Mouse (Mus musculus): ENCODE data around the gene Ctnna2.
A peak's percentile ranks its signal among the peaks of the same experiment; 100 is the strongest.

Ctnna2 gene

DNA sequence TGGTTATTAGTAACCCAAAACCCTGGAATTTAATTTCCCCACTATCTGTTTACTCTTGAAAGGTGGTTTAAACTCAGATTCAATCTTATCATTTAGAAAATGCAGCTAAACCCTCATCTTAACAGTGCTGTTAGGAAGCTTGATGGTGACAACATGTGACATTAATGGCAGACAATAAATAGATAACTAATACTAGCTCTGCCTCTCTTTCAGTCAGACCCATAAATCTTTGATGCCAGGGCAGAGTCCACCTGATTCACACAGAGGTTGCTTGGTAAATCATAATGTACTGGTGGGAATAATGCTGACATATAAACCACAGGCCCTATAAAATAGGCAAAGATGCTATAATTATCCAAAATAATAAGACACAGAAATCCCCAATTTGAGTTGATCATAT is 398.6 kb downstream of the Ctnna2 start:
- no peak for DNase-seq (ENCODE audit: low spot score)

DNA sequence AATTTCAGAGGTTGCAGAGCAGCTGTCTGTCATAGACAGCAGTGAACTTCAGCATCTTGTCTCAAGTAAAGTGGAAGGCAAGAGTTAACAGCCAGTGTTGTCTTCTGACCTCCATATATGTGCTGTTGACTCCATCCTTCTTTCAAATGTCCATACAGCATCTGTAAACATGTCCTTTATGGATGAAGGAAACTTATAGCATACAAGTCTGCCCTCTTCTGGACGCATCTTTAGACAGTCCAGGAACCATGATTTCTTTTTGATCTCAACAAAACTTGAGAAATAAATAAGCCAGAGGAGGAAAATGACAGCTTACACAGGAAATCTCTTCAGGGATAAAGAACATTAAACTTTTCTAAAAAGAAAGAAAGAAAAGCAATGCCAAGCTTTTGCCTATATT is 400.9 kb downstream of the Ctnna2 start:
- no peak for DNase-seq (ENCODE audit: low spot score)

DNA sequence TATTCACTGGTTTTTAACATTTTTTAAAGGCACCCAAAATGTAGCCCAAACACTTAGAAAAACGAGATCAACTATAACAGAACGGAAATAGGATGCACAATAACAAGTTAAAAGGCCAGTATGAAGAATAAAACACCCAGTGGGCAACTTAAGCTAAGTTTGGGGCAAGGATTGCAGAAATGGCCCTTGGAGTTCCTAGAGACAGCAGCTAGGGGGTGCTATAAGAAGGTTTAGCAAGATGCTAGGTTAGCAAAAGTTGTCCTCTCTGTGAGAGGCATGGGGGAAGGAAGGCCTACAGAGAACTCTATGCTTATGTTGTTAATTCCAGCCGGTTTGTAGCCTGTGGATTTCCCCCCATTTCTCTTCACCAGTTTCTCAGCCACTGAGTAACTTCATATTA is 401.9 kb downstream of the Ctnna2 start:
- no peak for DNase-seq (ENCODE audit: low spot score)

DNA sequence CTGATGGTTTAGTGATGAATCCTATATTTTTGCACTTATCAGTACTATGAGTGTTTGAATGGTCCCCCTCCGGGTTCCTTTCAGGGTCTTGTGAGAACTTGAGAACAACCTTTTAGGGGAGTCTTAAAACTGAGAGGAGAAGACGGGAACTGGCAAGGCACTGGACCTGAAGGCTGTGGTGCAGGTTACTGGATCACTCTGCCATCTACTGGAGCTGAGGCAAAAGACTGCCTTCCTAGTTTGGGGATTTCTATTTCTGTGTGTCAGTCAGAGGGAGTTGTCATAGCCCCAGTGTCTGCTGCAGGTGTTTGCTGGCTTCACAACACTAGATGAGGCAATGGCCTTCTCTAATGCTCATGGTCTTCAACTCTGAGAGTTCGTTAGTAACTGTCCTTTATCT is 406.9 kb downstream of the Ctnna2 start:
- peak; percentile 2 for DNase-seq (ENCODE audit: low spot score)

DNA sequence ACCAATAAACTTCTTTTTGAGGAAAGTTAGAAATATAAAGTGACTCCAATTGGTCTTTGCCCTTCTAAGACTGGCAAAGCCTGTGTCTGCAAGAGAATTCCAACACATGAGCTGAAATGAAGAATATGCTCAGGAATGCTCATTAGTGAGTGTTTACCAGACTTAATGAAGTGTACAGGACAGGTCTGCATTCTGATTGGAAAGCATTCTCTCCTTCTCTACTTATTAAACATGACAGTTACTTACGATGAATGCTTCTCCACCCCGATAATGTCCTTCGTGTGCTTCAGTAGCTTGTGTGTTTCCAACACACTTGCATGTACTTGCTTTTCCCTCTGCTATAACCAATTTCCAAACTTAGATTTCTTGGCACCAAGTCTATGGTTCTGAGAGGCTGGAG is 409.6 kb downstream of the Ctnna2 start:
- DNase-seq (ENCODE audit: low spot score) = no peak

DNA sequence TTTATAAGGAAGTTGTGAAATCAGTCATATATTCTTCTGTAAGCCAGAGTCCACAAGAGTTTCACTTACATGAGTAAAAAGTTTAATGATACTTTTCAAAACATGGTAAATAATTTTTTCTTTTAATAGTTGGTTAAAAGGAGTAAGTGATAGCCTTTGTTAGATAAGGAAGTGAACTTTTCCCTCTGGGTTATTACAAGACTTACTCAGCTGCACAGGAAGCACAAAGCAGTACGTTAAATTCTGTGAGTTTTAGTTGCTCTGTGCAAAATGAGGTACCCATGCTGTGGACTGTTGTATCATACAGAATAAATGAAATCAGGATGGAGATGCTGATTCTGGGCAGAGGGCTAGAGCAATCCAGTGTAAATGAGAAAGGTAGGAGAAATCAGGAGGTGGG is 423.3 kb downstream of the Ctnna2 start:
- no peak for DNase-seq (ENCODE audit: low spot score)

DNA sequence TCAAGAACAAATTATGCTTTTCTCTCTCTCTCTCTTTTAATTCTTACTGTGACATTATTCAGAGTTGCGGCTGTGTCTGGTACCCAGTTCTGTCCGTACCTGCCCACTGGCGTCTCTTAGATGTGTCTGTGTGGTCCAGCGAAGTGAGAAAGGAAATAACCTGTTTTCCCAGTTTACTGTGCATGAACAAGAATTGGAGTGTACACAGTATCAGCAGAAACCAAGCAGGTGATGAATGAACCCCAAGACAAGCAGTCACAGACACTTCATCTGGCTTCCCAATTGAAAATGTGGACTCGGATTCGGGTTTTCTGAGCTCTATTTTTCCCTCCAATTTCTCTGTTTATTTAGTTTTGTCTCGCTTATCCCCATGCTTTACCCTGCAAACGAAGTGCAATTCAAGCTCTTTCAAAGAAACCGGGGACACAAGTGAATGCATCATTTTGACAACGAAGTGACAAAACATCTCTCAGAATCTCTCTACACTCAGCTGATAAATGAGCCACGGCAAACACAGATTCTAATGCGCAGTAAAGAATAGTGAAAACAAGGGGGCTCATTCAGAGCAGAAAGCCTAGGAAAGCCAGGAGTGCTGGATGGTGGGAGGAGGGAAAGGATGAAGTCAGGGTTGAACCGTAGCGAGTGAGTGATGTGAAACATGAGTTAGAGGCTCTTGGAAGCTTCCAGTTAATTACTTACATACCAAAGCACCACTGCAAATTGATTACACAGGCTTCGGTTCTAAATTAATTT is 442.3 kb downstream of the Ctnna2 start:
- DNase-seq (ENCODE audit: low spot score) = no peak

DNA sequence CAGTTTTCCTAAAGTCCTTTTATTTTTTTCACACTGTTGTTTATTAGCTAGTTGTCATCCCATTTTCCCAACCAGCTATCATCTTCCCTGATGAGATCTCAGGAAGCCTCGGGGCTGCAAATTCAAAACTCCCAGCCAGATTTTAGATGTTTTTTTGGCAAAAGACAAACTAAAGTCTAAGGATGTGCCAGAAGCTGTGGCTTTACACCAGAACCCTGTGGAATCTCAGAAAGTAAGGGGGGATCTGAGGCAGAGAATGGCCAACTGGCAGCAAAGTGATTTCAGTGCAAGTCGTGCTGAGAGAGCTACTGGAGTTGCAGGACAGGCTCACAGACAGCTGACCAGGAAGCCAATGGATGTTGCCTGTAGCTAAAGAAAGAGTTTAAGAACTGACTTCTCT is 451.9 kb downstream of the Ctnna2 start:
- peak; percentile 4 for DNase-seq (ENCODE audit: low spot score)

DNA sequence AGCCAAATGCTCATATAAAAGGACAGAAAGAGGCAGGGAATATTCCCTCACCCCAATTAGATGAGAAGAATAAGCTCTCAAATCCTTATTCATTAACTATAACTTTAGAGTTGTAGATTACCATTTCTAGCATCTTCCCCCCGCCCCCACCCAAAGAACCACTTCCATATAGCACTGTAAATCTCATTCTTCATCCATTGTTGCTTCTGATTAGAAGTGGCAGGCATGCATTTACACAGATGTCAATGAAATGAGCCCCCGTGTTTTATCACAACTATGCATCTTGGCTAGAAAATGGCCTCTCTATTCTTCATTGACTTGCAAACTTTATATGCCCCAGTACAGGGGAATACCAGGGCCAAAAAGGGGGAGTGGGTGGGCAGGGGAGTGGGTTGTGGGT is 457.7 kb downstream of the Ctnna2 start:
- DNase-seq (ENCODE audit: low spot score) = no peak

DNA sequence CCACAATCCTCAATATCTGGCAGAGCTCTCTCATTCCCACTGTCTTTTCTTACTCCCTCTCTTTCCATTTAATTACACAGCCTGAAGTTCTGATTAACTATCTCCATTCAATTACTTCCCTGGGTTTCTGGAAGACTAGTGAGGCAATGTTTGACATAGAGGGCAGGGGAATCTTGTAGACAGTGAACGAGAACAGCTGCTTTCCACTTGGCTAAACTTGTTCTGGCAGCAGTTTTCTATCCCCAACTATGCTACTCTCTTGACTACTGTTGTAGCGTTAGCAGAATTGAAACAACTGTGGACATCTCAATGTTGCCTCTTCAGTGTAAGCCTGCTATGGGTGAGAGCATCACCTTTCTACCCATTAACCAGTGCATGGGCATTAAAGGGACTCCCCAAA is 463.0 kb downstream of the Ctnna2 start:
- DNase-seq (ENCODE audit: low spot score) = peak; percentile 26

DNA sequence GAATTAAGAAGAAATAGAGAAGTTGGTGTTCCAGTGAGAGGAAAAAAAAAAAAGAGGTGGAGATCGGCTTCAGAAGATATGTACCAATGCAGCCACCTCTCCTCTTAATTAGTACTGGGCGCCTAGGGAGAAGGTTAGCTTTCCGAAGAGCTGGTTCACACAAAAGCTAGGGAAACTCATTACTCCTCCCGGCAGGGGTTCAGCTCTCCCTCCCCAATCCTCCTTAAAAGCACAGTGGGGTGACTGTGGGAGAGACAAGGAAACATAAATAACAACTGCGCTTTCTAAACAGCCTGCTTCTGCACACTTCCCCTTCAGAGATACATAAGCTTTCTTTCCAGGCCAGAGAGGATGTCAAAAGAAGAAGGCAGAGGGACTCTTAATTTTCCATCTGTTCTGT is 467.7 kb downstream of the Ctnna2 start:
- DNase-seq (ENCODE audit: low spot score) = no peak

DNA sequence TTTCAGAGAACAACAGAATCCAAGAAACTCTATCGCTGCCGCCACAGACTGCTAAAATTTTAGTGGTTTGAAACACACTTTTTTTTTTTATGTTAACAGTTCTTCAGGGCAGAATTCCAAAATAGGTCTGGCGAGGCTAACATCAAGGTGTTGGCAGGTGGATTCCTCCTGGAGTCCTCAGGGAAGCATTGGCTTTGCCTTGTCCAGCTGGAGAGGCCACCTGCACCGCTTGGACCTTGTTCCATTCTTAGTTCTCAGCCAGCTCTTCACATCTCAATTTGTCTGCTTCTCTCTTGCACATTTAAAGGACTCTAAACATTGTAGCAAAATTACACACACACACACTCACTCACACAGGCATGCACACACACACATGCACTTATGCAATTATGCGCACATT is 487.8 kb downstream of the Ctnna2 start:
- no peak for DNase-seq (ENCODE audit: low spot score)

DNA sequence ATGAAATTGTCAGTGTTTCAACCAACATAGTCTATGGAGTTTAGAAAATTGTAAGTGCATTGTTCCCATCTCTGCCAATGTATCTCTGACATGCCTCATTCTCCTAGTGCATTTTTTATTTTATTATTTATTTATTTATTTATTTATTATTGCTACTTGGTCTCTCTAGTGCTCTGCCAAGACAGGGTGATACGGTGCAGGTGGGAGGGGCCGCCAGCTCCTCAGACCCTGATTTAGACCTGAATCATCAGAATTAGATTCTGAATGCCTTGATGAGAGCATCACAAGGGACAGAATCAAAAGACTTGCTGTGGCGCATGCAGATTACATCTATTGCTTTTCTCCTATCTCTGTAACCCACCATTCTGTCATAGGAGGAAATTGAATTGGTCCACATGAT is 492.8 kb downstream of the Ctnna2 start:
- no peak for DNase-seq (ENCODE audit: low spot score)

DNA sequence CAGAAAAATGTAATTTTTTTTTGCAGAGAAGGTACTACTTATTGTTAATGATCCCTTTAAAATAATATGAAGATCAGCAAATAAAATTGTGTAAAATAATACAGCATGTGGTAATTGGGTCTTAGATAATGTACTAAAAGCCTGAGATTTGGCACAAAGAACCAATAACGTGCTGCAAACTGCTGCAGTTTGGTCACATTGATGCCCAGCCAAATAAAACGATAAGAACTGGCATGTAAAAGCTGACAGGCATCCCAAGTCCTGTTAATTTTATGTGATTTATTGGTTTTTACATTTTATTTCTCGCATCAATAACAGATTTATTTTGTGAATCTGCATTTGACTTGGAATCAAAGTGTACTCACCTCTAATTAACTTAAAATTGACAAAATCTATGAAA is 497.4 kb downstream of the Ctnna2 start:
- no peak for DNase-seq (ENCODE audit: low spot score)

DNA sequence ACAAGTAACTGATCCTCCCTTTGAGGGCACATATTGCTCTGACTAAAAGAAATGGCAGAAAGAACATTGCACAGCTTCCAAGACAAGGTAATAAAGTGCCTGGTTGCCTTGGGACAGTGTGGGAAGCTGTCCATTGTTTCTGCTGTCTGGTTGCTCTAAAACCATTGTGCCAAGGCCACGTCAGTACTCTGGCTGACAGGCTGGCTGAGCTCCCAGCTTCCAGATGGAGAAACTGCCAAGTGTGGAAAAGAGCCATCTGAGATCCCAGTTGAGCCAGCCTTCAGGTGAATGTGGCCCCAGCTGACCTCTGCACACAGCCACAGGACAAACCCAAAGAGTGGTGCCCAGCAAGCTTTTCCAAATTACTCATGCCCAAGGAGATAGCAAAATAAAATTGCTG is 504.1 kb downstream of the Ctnna2 start:
- peak; percentile 33 for DNase-seq (ENCODE audit: low spot score)

DNA sequence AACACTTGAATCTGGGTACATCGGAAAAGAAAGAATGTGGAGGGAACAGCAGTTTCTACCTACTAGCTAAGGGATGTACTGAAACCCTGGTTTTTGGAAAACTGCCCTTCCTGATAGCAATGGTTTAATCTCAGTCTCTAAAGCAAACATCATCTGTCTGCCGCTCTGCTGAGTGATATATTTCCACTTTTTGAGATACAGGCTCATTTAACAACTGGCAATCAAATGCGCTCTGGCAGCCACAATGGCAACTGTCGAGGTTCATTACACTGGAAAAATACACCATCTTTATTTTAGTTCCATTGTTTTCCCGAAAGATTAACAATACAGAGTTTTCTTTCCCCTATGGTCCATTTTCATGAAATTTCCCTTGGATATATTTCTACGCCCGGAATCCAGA is 506.2 kb downstream of the Ctnna2 start:
- DNase-seq (ENCODE audit: low spot score) = no peak

DNA sequence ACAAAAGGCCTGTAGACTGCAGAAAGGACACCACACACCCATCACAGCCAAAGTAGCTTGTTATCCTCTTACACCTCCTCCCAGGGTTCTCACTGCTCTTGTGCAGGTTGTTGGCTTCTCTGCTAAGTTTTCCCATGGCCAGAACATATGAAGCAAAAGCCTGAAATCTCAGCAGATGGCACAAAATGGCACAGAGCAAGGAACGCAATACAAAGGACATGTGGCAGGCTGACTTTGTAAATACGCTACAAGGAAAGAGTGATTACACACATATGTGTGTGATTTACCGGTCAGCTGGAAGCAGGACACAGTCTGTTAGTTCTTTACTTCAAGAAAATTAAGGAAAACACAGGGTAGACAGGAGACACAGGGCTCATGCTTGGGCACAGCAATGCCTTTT is 511.4 kb downstream of the Ctnna2 start:
- no peak for DNase-seq (ENCODE audit: low spot score)

DNA sequence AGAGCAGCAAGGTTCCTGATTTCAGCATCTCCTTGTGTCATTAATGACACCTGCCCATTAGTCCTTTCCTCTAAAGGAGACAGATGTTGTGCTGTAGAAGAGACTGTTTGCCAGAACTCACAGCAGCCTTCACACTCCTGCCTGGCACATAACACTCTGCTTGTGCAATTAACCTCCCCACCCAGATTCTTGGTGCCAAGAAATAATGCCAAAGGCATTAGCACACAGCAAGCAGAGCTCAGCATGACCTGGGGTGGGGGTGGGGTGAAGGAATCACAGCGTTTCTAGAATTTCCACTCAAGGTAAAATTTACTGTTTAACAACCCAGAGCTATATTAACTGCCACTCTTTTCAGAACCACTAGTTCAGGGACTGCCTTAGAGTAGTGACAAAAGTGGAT is 516.8 kb downstream of the Ctnna2 start:
- peak; percentile 17 for DNase-seq (ENCODE audit: low spot score)

DNA sequence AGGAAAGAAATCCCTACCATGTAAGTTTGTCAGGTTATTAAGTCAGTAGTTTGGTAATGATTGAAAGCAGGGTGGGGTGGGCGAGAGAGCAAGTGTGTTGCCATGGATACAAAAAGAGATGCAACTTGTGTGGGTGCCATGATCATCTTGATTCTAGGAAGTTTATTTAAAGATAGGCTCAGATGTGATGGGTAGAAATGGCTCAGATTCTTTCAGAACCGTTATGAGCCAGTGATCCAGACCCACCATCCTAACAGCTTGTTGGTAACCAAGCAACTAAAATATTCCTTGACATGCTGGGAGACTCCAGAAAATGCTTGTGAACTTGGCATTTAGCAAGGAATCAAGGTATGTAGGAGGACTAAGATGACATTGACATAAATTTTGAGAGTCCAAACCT is 521.6 kb downstream of the Ctnna2 start:
- DNase-seq (ENCODE audit: low spot score) = no peak

DNA sequence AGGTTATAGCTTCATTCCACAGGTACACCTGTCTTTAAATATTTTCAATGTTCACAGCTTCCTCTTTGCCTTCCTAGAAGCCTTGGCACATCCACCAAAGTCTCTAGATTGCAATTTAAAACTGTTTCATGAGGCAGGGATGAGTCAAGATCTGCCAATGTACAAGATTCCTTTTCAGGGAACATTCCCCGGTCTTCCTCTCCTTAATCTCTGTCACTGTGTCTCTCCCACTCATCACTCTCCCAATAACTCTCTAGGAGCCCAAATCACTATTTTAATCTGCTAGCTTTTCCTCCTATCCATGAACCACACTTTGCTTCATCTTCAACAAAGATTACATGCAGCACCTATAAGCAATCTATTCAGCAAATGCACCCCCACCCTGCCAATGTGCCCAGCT is 532.6 kb downstream of the Ctnna2 start:
- no peak for DNase-seq (ENCODE audit: low spot score)

DNA sequence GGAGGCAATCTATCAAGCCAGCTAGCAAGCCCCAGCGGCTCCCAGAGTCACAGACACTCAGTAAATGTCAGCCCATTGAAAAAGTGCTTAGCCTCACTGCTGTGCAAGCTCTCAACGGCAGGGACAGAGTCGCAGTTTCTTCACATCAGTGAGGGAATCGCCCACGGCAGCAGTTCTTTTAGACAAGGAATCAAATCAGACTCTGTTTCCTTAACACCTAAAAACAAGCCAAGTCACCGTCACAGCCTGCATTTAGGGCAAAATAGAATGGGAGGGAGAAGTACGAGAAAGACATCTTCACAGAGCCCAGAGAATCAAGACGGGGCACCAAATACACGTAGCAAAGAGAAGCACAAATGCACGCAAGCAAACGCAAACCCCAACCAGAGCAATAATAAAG is 535.6 kb downstream of the Ctnna2 start:
- no peak for DNase-seq (ENCODE audit: low spot score)

DNA sequence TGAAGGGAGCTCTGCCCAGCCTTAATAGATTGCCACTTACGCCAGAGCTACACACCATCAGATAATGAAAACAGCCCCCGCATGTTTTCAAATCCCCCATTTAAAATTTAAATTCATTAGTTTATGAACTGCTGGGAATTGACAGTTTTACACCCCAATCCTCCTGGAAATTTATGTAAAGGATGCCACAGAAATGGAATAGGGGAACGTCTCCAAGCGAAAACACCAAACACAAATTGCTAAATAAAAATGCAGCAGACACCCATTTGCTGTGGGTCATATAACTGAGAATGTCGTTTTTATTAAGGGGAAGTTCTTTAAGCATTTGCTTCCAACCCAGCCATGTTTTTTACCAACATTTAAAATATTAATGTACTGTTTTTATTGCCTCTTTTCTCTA is 538.4 kb downstream of the Ctnna2 start:
- no peak for DNase-seq (ENCODE audit: low spot score)

DNA sequence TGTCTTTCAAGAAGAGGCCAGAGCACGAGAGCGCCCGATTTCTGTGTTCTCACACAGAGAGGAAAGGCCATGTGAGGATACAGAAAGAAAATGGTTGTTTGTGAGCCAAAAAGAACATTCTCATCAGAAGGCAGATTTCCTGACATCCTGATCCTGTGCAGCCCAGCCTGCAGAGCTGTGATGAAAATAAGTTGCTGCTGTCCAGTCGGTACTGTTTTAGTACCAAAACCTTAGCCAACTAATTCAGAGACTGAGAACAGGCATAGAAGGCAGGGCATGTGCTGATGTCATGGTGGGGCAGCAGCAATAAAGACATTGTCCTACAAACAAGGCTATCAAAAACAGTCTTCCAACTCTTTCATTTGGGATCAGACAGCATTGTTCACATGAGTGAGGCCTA is 549.1 kb downstream of the Ctnna2 start:
- peak; percentile 40 for DNase-seq (ENCODE audit: low spot score)

DNA sequence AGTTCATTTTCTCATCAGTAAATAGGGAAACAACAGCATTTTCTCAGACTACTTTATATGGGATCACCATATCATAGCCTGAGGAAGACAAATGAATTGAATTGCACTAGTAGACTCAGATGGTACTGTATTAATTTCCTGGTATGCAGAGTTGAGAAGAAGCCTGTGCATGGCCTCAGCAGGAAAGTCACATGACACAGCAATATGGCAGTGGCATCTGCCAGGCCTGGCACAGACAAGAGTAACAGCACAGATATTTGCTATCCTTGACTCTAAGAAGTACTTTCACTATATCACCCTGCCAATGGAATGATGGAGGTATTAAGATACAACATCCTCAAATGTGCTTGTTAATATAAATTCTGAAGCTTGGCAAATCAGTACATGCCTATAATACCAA is 553.8 kb downstream of the Ctnna2 start:
- DNase-seq (ENCODE audit: low spot score) = no peak

DNA sequence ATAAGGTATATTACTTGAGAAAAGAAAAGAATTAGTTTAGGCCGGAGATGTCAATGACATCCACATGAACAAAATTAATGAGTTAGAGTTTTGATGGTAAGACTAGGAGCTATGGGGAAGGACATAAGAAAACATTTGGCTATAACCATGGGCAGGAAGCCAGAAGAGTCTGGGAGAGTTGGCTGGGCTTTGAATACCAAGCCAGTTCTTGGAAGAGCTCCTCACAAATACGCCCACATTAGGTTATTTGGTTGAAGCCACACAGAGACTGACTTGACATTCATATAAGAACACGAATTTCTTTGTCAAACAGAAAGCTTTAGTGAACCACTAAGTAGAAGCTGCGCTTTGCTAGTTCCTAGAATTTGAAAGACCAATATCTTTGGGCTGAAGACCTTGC is 554.7 kb downstream of the Ctnna2 start:
- no peak for DNase-seq (ENCODE audit: low spot score)
